Mouse (Mus musculus) bone marrow, adult 2 months (tissue): ENCODE results near the gene Tmem158. TPM values are rescaled to one million over a fixed set of nuclear protein-coding genes. Genes with fewer than 3 reads are reported as not detected.

Source experiments
- H3K27ac ChIP-seq: fragments of 200-500 bp; 2 replicates; pipeline ENCODE4 v1.5.1; 2012; ENCODE audit warnings: low read depth, mild to moderate bottlenecking, control low read depth, inconsistent platforms, low read length; ENCODE audit not compliant: control insufficient read depth, poor library complexity, insufficient read depth
- H3K4me1 ChIP-seq: fragments of 200-500 bp; 2 replicates; pipeline ENCODE4 v1.6.1; 2011; ENCODE audit warnings: low read length; ENCODE audit not compliant: control insufficient read depth, insufficient read depth
- H3K4me3 ChIP-seq: fragments of 200-500 bp; replicated peaks from 2 replicates; pipeline ENCODE3; 2011; ENCODE audit warnings: mild to moderate bottlenecking, low read depth, low read length, control low read depth; ENCODE audit not compliant: control insufficient read depth
- CTCF ChIP-seq: fragments of 200-500 bp; IDR thresholded peaks from 2 replicates; pipeline ENCODE4 v1.5.1; 2011; ENCODE audit warnings: low read length, control low read depth; ENCODE audit not compliant: control insufficient read depth, insufficient read depth
- POLR2A ChIP-seq: fragments of 200-500 bp; IDR thresholded peaks from 2 replicates; pipeline ENCODE4 v1.6.1; 2011; ENCODE audit warnings: low read depth, mild to moderate bottlenecking, control low read depth, low read length, borderline replicate concordance; ENCODE audit not compliant: control insufficient read depth
- WGBS: fragments of 180-500 bp; shearing (Covaris S2); methylation state at CpG from one replicate; pipeline ENCODE4 v1.1.7; 2018; 5-methylcytosine and 5-hydroxymethylcytosine counted together
- polyA plus RNA-seq: library from polyadenylated mRNA; stranded (reverse); fragments of >200 nt; gene quantifications from 2 replicates; pipeline ENCODE4 v1.2.4, GENCODE M21; 2011; ENCODE audit warnings: low replicate concordance; ENCODE audit not compliant: missing spikeins, insufficient read depth, insufficient read length

Gene Tmem158
- polyA plus RNA-seq, 1 experiment: 6.2 TPM

DNA sequence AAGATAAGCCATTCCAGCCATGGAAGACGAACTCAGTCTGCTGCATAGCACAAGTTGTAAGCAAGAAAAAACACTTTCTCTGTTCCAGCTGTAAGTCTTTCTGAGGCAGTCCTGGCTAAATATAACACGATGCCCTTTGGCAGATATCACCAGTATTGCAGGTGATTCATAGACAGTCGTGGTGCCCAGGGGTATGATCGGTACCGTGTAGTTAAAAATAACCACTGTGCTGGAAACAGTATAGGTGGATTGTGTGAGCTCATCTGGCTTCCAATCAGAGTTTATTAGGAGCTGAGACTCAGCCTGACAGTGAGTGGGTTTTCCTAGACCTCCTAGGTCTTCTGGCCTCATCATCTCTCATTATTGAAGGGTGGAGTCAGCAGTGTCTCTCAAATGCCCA is 34.0 kb upstream of the Tmem158 start:
- Histone ChIP-seq H3K4me3 (no peak overlapping the region), H3K4me1 (no peaks in the 10 kb centered on the region), H3K27ac (no peak overlapping the region)
- WGBS: 73% methylated on average over 5 of the region's 5 CpGs
- TF ChIP-seq CTCF: no peak
- TF ChIP-seq POLR2A: no peak

DNA sequence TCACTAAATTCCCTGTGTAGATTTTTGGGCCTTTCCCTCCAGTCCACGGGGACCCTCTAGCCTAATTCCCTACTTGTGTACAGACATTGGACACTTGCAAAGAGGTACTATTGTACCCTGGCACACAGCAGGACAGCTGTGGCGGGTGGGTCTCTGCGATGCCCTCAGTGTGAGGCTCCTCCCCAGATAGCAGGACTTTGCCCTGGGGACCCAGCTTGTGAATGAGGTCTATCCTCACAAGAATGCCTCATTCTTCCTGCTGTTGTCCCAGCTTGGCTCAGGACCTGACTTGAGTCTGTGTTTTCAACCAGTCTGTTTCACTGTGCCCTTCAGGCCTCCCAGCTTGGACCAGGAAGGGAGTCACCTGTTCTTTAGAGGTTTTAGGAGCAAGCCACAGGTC is 27.8 kb upstream of the Tmem158 start:
- 76% methylated on average over 3 of the region's 3 CpGs for WGBS
- Histone ChIP-seq H3K4me3 (no peak overlapping the region), H3K27ac (no peak overlapping the region), H3K4me1 (no peaks in the 10 kb centered on the region)
- TF ChIP-seq POLR2A: no peak
- TF ChIP-seq CTCF: no peak

DNA sequence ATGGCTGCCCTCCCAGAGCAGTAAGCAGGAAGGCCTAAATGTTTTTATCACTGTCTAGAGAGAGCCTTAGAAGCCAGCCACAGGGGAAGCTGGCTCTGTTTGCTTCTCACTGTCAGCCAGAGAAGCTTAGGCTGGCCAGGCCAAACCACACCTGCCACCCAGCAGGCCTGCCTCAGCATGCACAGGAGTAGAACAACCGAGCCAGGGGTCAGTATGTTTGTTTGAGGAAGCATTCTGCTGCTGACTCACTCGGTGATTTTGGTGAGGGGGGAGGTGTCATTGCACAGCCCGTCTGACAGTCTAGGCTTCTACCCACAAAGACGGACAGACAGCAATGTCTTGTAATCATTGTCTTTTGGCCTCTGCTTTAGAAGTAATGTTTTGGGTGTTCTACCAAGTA is 25.1 kb upstream of the Tmem158 start:
- 12% methylated on average over 4 of the region's 4 CpGs for WGBS
- no peaks in the 10 kb centered on the region for H3K4me1 ChIP-seq
- TF ChIP-seq CTCF (no peak), POLR2A (no peak)
- H3K27ac ChIP-seq: no peak overlapping the region
- H3K4me3 ChIP-seq: no peak overlapping the region

DNA sequence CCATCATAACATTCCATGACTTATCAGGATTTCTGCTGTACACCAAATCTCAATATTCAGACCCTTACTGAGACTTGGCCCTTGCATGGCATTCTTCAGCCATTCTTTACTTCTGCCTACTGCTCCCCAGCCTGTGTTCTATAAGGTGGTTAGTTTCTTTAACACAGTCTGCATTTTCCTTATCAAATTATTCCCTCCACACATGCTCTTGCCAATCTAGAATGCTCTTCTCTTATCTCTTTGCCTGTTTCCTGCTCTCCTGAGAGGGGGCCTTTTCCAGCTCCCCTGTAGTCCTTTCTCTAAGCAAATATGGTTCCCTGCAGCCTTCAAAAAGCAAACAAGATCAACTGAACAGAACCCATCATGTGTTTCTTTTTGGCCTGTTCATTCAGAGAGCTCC is 20.2 kb upstream of the Tmem158 start:
- no peaks in the 10 kb centered on the region for H3K4me1 ChIP-seq
- H3K4me3 ChIP-seq: no peak overlapping the region
- no peak for TF ChIP-seq CTCF
- TF ChIP-seq POLR2A: no peak
- no peak overlapping the region for H3K27ac ChIP-seq

DNA sequence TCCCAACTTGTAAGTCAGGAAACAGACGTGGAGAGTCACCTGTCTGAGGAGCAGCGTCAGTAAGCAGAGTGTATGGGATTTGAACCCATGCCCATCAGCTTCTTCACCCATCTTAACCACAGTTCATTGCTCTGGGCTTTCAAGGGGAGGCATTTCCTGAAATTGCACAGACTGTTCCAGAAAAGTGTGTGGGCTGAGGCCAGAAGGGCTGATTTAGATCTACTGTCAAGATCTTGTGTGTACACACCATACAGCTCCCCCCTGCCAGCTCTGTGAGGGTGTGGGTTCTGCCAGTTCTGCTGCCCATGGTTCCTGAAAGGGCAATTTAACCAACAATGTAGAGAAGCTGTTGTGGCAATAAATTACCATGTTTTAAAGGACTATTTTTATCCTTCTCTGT is 17.4 kb upstream of the Tmem158 start:
- TF ChIP-seq POLR2A: no peak
- TF ChIP-seq CTCF: no peak
- 14% methylated on average over 2 of the region's 2 CpGs for WGBS
- Histone ChIP-seq H3K4me1 (no peaks in the 10 kb centered on the region), H3K4me3 (no peak overlapping the region), H3K27ac (no peak overlapping the region)

DNA sequence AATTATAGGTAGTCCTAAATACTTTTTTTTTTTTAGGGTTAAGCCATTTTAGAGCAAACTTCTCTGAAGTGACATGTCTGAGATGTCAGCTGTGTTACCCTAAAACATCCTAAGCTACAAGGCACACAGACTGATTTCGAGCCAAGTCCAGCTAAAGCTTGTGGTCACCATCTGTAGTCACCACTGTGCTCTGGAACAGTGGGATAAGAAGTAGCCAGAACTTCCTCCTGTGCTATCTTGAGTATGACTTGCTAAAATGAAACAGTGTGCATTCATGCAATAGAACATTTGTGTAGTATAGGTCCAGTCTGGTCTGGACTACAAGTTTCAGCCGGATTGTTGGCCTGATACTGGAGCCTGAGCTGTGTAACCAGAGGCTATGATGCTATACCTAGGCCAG is 14.8 kb upstream of the Tmem158 start:
- TF ChIP-seq CTCF: no peak
- TF ChIP-seq POLR2A: no peak
- Histone ChIP-seq H3K27ac (no peak overlapping the region), H3K4me3 (no peak overlapping the region), H3K4me1 (no peaks in the 10 kb centered on the region)
- 23% methylated on average over 2 of the region's 2 CpGs for WGBS

DNA sequence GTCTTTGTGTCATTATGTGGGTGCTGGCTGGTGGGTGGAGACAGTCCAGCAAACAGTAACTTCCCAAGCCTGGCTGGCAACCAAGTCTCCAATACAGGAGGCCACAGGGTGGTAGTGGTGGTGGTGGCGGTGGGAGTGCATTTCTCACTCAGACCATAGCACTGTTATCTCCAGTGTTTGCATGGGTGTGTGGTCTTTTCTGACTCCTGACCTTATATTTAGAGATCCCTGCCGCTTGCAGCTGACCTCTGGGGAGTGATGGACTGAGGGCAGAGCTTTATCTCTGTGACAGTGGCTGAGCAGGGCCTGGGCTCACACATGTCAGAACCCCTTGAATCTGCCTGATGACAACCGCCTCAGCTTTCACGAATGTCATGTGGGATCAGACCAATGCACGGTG is 14.1 kb upstream of the Tmem158 start:
- Histone ChIP-seq H3K4me3 (no peak overlapping the region), H3K4me1 (no peaks in the 10 kb centered on the region), H3K27ac (no peak overlapping the region)
- no peak for TF ChIP-seq POLR2A
- no peak for TF ChIP-seq CTCF
- 68% methylated on average over 5 of the region's 5 CpGs for WGBS

DNA sequence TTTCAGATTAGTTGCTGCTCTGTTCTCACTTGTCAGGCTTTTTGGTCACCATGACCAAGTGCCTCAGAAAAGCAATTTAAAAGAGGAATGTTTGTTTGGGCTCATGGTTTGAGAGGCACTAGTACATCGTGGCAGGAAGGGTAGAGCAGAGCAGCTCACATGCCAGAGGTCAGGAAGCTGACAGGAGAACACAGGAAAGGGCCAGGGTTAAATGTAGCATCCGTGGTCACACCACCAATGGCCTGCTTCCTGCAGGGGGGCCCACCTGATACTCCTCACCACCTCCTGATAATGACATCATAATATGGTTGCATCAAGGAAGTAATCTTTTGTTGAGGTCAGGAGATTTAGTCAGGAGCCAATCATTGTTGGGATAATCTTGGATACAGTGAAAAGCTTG is 13.3 kb upstream of the Tmem158 start:
- Histone ChIP-seq H3K4me1 (no peaks in the 10 kb centered on the region), H3K27ac (no peak overlapping the region), H3K4me3 (no peak overlapping the region)
- no peak for TF ChIP-seq POLR2A
- no peak for TF ChIP-seq CTCF
- 20% methylated on average over 2 of the region's 2 CpGs for WGBS

DNA sequence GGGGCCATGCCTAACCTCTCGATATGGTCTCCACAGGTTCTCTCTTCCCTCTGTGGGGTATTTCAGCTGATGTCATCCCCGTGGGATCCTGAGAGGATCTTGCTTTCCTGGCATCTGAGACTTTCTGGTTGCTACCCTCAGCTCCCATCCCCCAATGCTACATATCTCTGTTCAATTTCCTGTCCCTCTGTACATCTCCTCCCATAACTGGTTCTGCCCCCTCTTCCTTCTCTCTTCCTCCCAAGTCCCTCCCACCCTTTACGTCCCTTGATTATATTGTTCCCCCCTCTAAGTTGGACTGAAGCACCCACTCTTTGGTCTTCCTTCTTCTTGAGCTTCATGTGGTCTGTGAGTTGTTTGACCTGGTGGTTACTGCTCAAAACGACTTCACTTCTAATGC is 11.0 kb upstream of the Tmem158 start:
- Histone ChIP-seq H3K4me1 (no peaks in the 10 kb centered on the region), H3K4me3 (no peak overlapping the region), H3K27ac (no peak overlapping the region)
- TF ChIP-seq CTCF: no peak
- no peak for TF ChIP-seq POLR2A
- 34% methylated on average over 4 of the region's 4 CpGs for WGBS
